Mouse (Mus musculus): Measurements from ENCODE around the gene Clcn3. TPM values are rescaled to one million over a fixed set of nuclear protein-coding genes. Genes with fewer than 3 reads are reported as not detected.

Clcn3 gene
- polyA plus RNA-seq (2015; fragmentation: Illumina TruSeq; extraction: RNeasy Lipid Tissue Mini Kit (QIAGEN cat#74804); ENCODE audit: insufficient read depth, low read depth, low replicate concordance): 10.1 TPM

DNA sequence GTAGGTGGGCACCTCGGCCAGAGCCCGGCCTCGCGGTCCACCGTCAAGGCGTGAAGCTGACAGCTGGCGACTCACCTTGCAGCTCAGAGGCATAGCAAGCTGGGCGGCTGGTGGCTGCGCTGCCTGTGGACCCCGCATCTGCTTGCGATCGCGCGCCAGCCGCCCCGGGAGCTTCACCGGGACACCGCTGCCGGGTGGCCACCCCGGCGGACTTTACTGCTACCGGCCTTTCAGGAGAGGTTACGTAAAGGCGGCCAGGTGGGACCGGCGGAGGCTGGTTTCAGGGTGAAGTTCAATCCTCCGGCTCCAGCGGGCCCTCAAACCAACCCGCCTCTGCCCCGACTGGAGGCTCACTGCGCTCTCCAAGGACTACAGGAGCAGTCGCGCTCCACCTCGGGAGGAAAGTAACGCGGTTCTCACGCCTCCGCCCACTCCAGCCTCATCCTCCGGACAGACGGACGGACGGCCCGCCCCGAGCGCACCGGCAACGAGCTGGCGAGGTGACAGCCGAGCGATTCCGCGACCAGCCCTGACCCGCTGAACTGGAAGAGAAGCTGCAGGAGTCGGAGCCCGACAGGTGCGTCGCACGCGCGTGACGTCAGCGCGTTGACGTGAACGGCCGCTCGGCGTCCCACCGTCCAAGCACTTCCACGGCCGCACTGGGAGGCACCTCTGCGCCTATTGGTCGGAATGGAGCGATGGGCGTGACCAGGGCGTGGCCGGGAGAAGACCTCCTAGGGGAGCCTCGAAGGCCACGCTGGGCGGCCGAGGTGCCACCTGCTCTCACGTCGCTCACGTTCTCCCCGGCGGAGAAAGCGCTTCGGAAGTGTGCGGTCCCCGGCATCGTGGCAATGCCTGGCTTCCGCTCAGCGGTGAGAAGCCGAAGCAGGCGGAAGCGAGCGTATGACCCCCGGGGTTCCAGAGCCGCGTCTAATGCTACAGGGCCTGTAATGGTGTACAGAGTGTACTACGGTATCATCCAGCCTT, at the start of gene Clcn3:
Gene Clcn3, minus strand, starts transcription at position 600 of the 987 bp plus-strand sequence.

GRCm38 (mm10) chr8:60992910-60993638, 10.0 kb upstream of the Clcn3 start, which contains the start of gene Nek1:
Gene Nek1, plus strand, starts transcription at chr8:60993195.

GRCm38 (mm10) chr8:60889843-60890519, 93.1 kb downstream of the Clcn3 start, which contains the start of gene Hpf1:
Gene Hpf1, plus strand, starts transcription at chr8:60890418.

Other genes starting within 250 kb of the Clcn3 start
- 5.6 TPM for gene Hpf1, start 92.9 kb downstream of the Clcn3 start, polyA plus RNA-seq (2015; fragmentation: Illumina TruSeq; extraction: RNeasy Lipid Tissue Mini Kit (QIAGEN cat#74804); ENCODE audit: insufficient read depth, low read depth, low replicate concordance)
- gene Nek1, start 9.9 kb upstream of the Clcn3 start, polyA plus RNA-seq (2015; fragmentation: Illumina TruSeq; extraction: RNeasy Lipid Tissue Mini Kit (QIAGEN cat#74804); ENCODE audit: insufficient read depth, low read depth, low replicate concordance): 2.4 TPM
- gene Sh3rf1, start 240.6 kb upstream of the Clcn3 start, polyA plus RNA-seq (2015; fragmentation: Illumina TruSeq; extraction: RNeasy Lipid Tissue Mini Kit (QIAGEN cat#74804); ENCODE audit: insufficient read depth, low read depth, low replicate concordance): 1.7 TPM

Measured in pancreas, adult 10 weeks (tissue).